Mouse (Mus musculus) adrenal gland, adult 18-20 months (tissue): ENCODE data around the gene Cnot8. TPM values are rescaled to one million over a fixed set of nuclear protein-coding genes. Genes with fewer than 3 reads are reported as not detected.
A peak's percentile ranks its signal among the peaks of the same experiment; 100 is the strongest.

Experiments
- DNase-seq, 2 experiments: peaks; one replicate each; pipeline ENCODE4 v3.0.0; 2021 to 2022; ENCODE audit warnings: low spot score in 2 of 2
- total RNA-seq, 2 experiments: library from RNA; stranded (reverse); gene quantifications; 1 replicate in 1 of 2; 2 replicates in 1 of 2; pipeline ENCODE4 v1.2.3; 2021

Gene Cnot8
- total RNA-seq, 2 experiments from 2014 or later: 40.9 to 47.1 TPM

DNA sequence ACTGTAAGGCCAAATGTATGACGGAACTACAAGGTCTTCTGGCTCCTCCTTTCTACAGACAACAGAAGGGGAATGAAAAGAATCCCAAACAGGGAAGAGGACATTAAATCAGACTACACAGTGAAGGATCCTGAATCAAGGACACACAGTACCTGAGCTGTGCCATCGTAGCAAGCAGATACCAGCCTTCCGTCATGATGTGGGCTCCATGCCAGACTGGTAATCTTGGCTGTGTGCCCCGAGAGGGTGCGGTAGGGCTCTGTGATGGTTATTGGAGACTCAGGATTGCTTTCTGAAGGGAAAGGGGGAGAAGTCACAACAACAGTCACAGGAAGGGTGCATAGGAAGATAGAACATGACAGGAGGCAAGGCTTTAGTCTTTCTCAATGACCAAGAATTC, 42.3 kb downstream of the Cnot8 start:
- DNase-seq: peak; percentile 62 to 64

GRCm38 (mm10) chr11:58155458-58155857, 51.5 kb downstream of the Cnot8 start:
- DNase-seq: no peak

- DNase-seq: no peak
Observed at GRCm38 (mm10) chr11:58156871-58157270, 52.9 kb downstream of the Cnot8 start.

GRCm38 (mm10) chr11:58165072-58165471, 61.1 kb downstream of the Cnot8 start:
- DNase-seq: no peak

DNA sequence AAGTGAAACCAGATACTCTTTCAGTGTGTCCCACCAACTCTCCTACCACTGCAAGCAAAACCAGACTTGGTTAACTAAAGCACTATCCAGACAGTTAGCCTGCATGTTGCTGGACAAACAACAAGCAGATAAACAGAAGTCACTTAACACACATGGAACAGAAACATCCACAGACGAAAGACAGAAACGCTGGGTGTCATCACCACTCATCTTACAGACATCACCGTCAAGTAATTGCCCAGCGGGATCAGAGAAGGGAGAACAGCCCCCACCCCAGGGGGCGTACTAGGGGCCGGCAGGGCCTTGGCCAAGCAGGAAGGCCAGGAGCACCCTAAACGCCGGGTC, 63.8 kb downstream of the Cnot8 start:
- no peak for DNase-seq

Other genes with a start within 250 kb of the Cnot8 start
- gene Larp1, start 95.1 kb upstream of the Cnot8 start, total RNA-seq: 100 to 1,000 TPM in 1 of 2 experiments, 10 to 100 TPM in 1; 85.2 to 122 TPM
- gene Gm12248, start 11.0 kb upstream of the Cnot8 start, total RNA-seq: under 1 TPM; 0.19 to 0.27 TPM
- 10 to 100 TPM; 22.2 to 22.9 TPM for gene Gemin5, start 64.4 kb downstream of the Cnot8 start, total RNA-seq
- gene Mrpl22, start 67.5 kb downstream of the Cnot8 start, total RNA-seq: 10 to 100 TPM; 56.9 to 69.4 TPM
- 10 to 100 TPM; 14.0 to 30.2 TPM for gene Igtp, start 95.4 kb downstream of the Cnot8 start, total RNA-seq
- gene Irgm2, start 95.5 kb downstream of the Cnot8 start, total RNA-seq: 10 to 100 TPM; 11.5 to 25.9 TPM
- not detected for gene 4930438A08Rik, start 170.6 kb downstream of the Cnot8 start, total RNA-seq
- gene Zfp692, start 202.9 kb downstream of the Cnot8 start, total RNA-seq: 10 to 100 TPM; 10.5 to 11.9 TPM
- 10 to 100 TPM; 48.7 to 58.7 TPM for gene Zfp672, start 226.2 kb downstream of the Cnot8 start, total RNA-seq
- gene Sh3bp5l, start 226.6 kb downstream of the Cnot8 start, total RNA-seq: 10 to 100 TPM; 38.5 to 39.3 TPM